ENCODE assay signal across 23 mouse cellular contexts in the genomic region with DNA sequence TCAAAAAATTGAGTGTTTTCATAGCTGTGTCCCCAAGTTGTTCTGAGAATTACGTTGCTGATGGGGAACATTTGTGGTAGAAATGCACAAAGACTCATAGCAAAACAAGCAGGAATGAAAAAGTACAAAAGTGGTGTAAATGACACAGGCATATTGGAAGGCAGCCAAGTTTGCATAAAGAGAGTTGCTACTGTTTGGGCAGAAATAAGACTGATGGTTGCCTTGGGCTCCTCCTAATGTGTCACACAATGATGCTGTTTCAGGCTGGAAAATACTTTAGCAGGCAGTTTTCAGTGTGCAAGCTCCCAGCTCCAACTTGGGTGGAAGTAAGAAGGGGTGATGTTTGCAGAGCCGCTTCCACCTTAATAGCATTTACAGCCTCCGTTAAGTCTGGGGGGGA.
DNase-seq lines count a peak whose midpoint lies in the region; ATAC-seq lines count a peak whose summit lies in the region.
"Had no signal": no experiment of that assay in that cellular context is flagged by ENCODE, and none has a peak within 500 bp of the region (broad histone marks: within the 10 kb centered on the region; RNA-seq: fewer than 3 reads in every experiment).

No protein-coding gene starts in this region.

- 38% methylated on average over 3 of the region's 3 CpGs for WGBS in hindbrain, embryonic 13.5 days
- 62% methylated on average over 3 of the region's 3 CpGs for WGBS in hindbrain, embryonic 12.5 days
- WGBS in neural tube, embryonic 13.5 days = 31% methylated on average over 3 of the region's 3 CpGs
- 33% methylated on average over 3 of the region's 3 CpGs for WGBS in neural tube, embryonic 15.5 days

- H3K36me3 ChIP-seq in hindbrain, embryonic 13.5 days = no peaks in the 10 kb centered on the region
- H3K36me3 ChIP-seq in hindbrain, embryonic 12.5 days = no peaks in the 10 kb centered on the region
- H3K36me3 ChIP-seq in neural tube, embryonic 13.5 days = no peaks in the 10 kb centered on the region
- no peaks in the 10 kb centered on the region for H3K36me3 ChIP-seq in neural tube, embryonic 15.5 days
- H3K36me3 ChIP-seq: heart, embryonic 10.5 days; kidney, embryonic 15.5 days; neural tube, embryonic 12.5 days had no signal

- no peak overlapping the region for H3K9ac ChIP-seq in hindbrain, embryonic 13.5 days
- H3K9ac ChIP-seq in hindbrain, embryonic 12.5 days = no peak overlapping the region
- no peak overlapping the region for H3K9ac ChIP-seq in neural tube, embryonic 13.5 days
- no peak overlapping the region for H3K9ac ChIP-seq in neural tube, embryonic 15.5 days (replicated peaks)
- H3K9ac ChIP-seq: kidney, embryonic 15.5 days; liver, embryonic 14.5 days; neural tube, embryonic 12.5 days had no signal

- no peak overlapping the region for H3K4me3 ChIP-seq in hindbrain, embryonic 13.5 days
- no peak overlapping the region for H3K4me3 ChIP-seq in hindbrain, embryonic 12.5 days
- H3K4me3 ChIP-seq in neural tube, embryonic 13.5 days = no peak overlapping the region
- no peak overlapping the region for H3K4me3 ChIP-seq in neural tube, embryonic 15.5 days (replicated peaks)
- H3K4me3 ChIP-seq: heart, embryonic 10.5 days; kidney, embryonic 15.5 days; neural tube, embryonic 12.5 days had no signal

- peak; percentile 4 to 5 for DNase-seq in cerebellum, postnatal 10 days
- no peak for DNase-seq in cerebellum, postnatal 14 days
- DNase-seq in thymus, postnatal 0 days (ENCODE audit: low spot score) = no peak
- no peak for DNase-seq in frontal cortex, adult 2 months (ENCODE audit: extremely low spot score in 1 of 2, low spot score in 1 of 2)
- DNase-seq: adrenal gland, postnatal 10 days; cerebellum, adult 18-20 months; gastrocnemius, postnatal 25 days; heart, postnatal 14 days; layer of hippocampus, postnatal 36 days; left cerebral cortex, postnatal 4 days; right cerebral cortex, postnatal 25 days; thymus, postnatal 14 days had no signal

- no peaks in the 10 kb centered on the region for H3K9me3 ChIP-seq in hindbrain, embryonic 13.5 days
- no peaks in the 10 kb centered on the region for H3K9me3 ChIP-seq in hindbrain, embryonic 12.5 days (replicated peaks)
- no peaks in the 10 kb centered on the region for H3K9me3 ChIP-seq in neural tube, embryonic 13.5 days
- no peaks in the 10 kb centered on the region for H3K9me3 ChIP-seq in neural tube, embryonic 15.5 days (replicated peaks)
- H3K9me3 ChIP-seq: heart, embryonic 10.5 days; kidney, embryonic 15.5 days; neural tube, embryonic 12.5 days had no signal

- peak overlapping the region; percentile 48; the same call in 1 of the 2 replicates for H3K27ac ChIP-seq in hindbrain, embryonic 13.5 days
- H3K27ac ChIP-seq in hindbrain, embryonic 12.5 days = no peak overlapping the region; the same call in 1 of the 2 replicates
- peak overlapping the region; percentile 24; the same call in 1 of the 2 replicates for H3K27ac ChIP-seq in neural tube, embryonic 13.5 days (replicated peaks)
- no peak overlapping the region for H3K27ac ChIP-seq in neural tube, embryonic 15.5 days (replicated peaks)
- H3K27ac ChIP-seq: heart, embryonic 10.5 days; kidney, embryonic 15.5 days; liver, embryonic 14.5 days; neural tube, embryonic 12.5 days had no signal

- H3K4me1 ChIP-seq in hindbrain, embryonic 13.5 days (replicated peaks) = peaks cover 7% of the 10 kb centered on the region
- peaks cover 6% of the 10 kb centered on the region for H3K4me1 ChIP-seq in hindbrain, embryonic 12.5 days
- H3K4me1 ChIP-seq in neural tube, embryonic 13.5 days (replicated peaks) = peaks cover 28% of the 10 kb centered on the region
- H3K4me1 ChIP-seq in neural tube, embryonic 15.5 days = peaks cover 15% of the 10 kb centered on the region
- H3K4me1 ChIP-seq: heart, embryonic 10.5 days had no signal

- ATAC-seq in hindbrain, embryonic 13.5 days (ENCODE audit: low FRiP score) = no peak
- ATAC-seq in hindbrain, embryonic 12.5 days (ENCODE audit: low FRiP score) = no peak
- no peak for ATAC-seq in neural tube, embryonic 13.5 days (ENCODE audit: low read depth)
- no peak for ATAC-seq in neural tube, embryonic 15.5 days (ENCODE audit: low FRiP score)
- ATAC-seq: intestine, embryonic 16.5 days; lung, postnatal 0 days had no signal

- no peak overlapping the region for H3K4me2 ChIP-seq in hindbrain, embryonic 13.5 days
- H3K4me2 ChIP-seq in hindbrain, embryonic 12.5 days (replicated peaks) = no peak overlapping the region
- no peak overlapping the region for H3K4me2 ChIP-seq in neural tube, embryonic 13.5 days
- H3K4me2 ChIP-seq in neural tube, embryonic 15.5 days = no peak overlapping the region
- H3K4me2 ChIP-seq: kidney, embryonic 15.5 days; neural tube, embryonic 12.5 days had no signal

- no peaks in the 10 kb centered on the region for H3K27me3 ChIP-seq in hindbrain, embryonic 13.5 days
- H3K27me3 ChIP-seq in hindbrain, embryonic 12.5 days = no peaks in the 10 kb centered on the region
- H3K27me3 ChIP-seq in neural tube, embryonic 13.5 days = no peaks in the 10 kb centered on the region
- H3K27me3 ChIP-seq in neural tube, embryonic 15.5 days (replicated peaks) = no peaks in the 10 kb centered on the region
- H3K27me3 ChIP-seq: CH12.LX; kidney, embryonic 15.5 days; neural tube, embryonic 12.5 days had no signal

Comparison
In these comparisons a context has a peak if more than half of its experiments do, and no peak if none do; other contexts are left out.
1. DNase-seq: peak in cerebellum, postnatal 10 days (2 of 2); none in cerebellum, postnatal 14 days (0 of 2), thymus, postnatal 0 days (single experiment) and frontal cortex, adult 2 months (0 of 2).
2. H3K27ac ChIP-seq: peak in hindbrain, embryonic 13.5 days (single experiment) and neural tube, embryonic 13.5 days (single experiment); none in hindbrain, embryonic 12.5 days (single experiment) and neural tube, embryonic 15.5 days (single experiment).